13 mouse cellular contexts compared by ENCODE assay signal in genomic region chr11:50501352-50501751, GRCm38 (mm10).
DNase-seq lines count a peak whose midpoint lies in the region; ATAC-seq and TF ChIP-seq lines count a peak whose summit lies in the region.
"Had no signal": no experiment of that assay in that cellular context is flagged by ENCODE, and none has a peak within 500 bp of the region (broad histone marks: within the 10 kb centered on the region; RNA-seq: fewer than 3 reads in every experiment).

No protein-coding gene starts in this region.

- DNase-seq in adrenal gland, adult (ENCODE audit: inconsistent age in 2 of 2, low spot score in 1 of 2) = peak; percentile 30 to 67
- no peak for DNase-seq in adrenal gland, postnatal 4 days (ENCODE audit: low spot score in 2 of 2)
- DNase-seq in layer of hippocampus, adult 2 months (ENCODE audit: low spot score in 2 of 2) = peak in 1 of 2 experiments; percentile 43
- DNase-seq in layer of hippocampus, postnatal 25 days (ENCODE audit: extremely low spot score in 1 of 2, low spot score in 1 of 2) = no peak
- peak; percentile 56 for DNase-seq in adrenal gland, postnatal 14 days
- DNase-seq in lung, postnatal 10 days = peak; percentile 65
- no peak for DNase-seq in thymus, postnatal 0 days (ENCODE audit: low spot score)
- DNase-seq: cerebellum, adult 9-11 months; right cerebral cortex, postnatal 14 days; thymus, postnatal 36 days had no signal

- TF ChIP-seq CTCF in layer of hippocampus, adult 2 months (conservative IDR thresholded peaks at IDR 0.05) = peak; percentile 69

- H3K4me3 ChIP-seq in layer of hippocampus, adult 2 months = no peak overlapping the region
- H3K4me3 ChIP-seq: forebrain, embryonic 12.5 days had no signal

- H3K27ac ChIP-seq in layer of hippocampus, adult 2 months = peak overlapping the region; percentile 32; the same call in 1 of the 2 replicates
- H3K27ac ChIP-seq: forebrain, embryonic 12.5 days; liver, embryonic 14.5 days had no signal

- no peak for ATAC-seq in CD4-positive, CD25-positive, alpha-beta regulatory T cell, adult 4 months

Comparison
In these comparisons a context has a peak if more than half of its experiments do, and no peak if none do; other contexts are left out.
1. DNase-seq: peak in adrenal gland, adult (2 of 2), adrenal gland, postnatal 14 days (single experiment) and lung, postnatal 10 days (single experiment); none in adrenal gland, postnatal 4 days (0 of 2), layer of hippocampus, postnatal 25 days (0 of 2) and thymus, postnatal 0 days (single experiment).